Mouse (Mus musculus) neural tube, embryonic 11.5 days (tissue): Measurements from ENCODE around the gene Prss16. TPM values are rescaled to one million over a fixed set of nuclear protein-coding genes. Genes with fewer than 3 reads are reported as not detected.

Source experiments
- ATAC-seq: fragments of 200-750 bp; cut with Nextera tagmentation; 2 replicates; pipeline ENCODE4 v1.8.0; 2017; ENCODE audit warnings: moderate number of reproducible peaks, mild to moderate bottlenecking, moderate TSS enrichment, moderate library complexity; ENCODE audit not compliant: insufficient read depth, low FRiP score, low TSS enrichment
- DNase-seq: peaks from one replicate; pipeline ENCODE4 v3.0.0-alpha.2; 2015; ENCODE audit warnings: low spot score
- H3K27ac ChIP-seq: fragments of 300-500 bp; sonication (generic); 2 replicates; pipeline ENCODE4 v1.5.1; 2014; ENCODE audit warnings: low read depth, mild to moderate bottlenecking, low read length
- H3K27me3 ChIP-seq: fragments of 300-500 bp; sonication (generic); 2 replicates; pipeline ENCODE4 v1.6.1; 2014; ENCODE audit warnings: mild to moderate bottlenecking, low read length, mixed read lengths; ENCODE audit not compliant: control insufficient read depth, insufficient read depth
- H3K36me3 ChIP-seq: fragments of 300-500 bp; sonication (generic); 2 replicates; pipeline ENCODE4 v1.6.1; 2014; ENCODE audit warnings: mild to moderate bottlenecking, low read length, moderate library complexity, mixed read lengths; ENCODE audit not compliant: control insufficient read depth, insufficient read depth
- H3K4me1 ChIP-seq: fragments of 300-500 bp; sonication (generic); 2 replicates; pipeline ENCODE4 v1.6.1; 2014; ENCODE audit warnings: low read length, mixed read lengths; ENCODE audit not compliant: control insufficient read depth, insufficient read depth
- H3K4me2 ChIP-seq: fragments of 300-500 bp; sonication (generic); 2 replicates; pipeline ENCODE4 v1.6.1; 2014; ENCODE audit warnings: low read depth, mild to moderate bottlenecking, moderate library complexity
- H3K4me3 ChIP-seq: fragments of 300-500 bp; sonication (generic); 2 replicates; pipeline ENCODE4 v1.5.1; 2014; ENCODE audit warnings: low read depth, low read length
- H3K9ac ChIP-seq: fragments of 300-500 bp; sonication (generic); 2 replicates; pipeline ENCODE4 v1.6.1; 2014; ENCODE audit warnings: mild to moderate bottlenecking, low read length
- H3K9me3 ChIP-seq: fragments of 300-500 bp; sonication (generic); 2 replicates; pipeline ENCODE4 v1.6.1; 2016; ENCODE audit warnings: low read length; ENCODE audit not compliant: control insufficient read depth
- WGBS: fragments of 180-500 bp; shearing (Covaris S2); extraction: QIAGEN DNeasy Blood & Tissue Kit; methylation state at CpG from one replicate; pipeline ENCODE4 v1.1.7; 2014; 5-methylcytosine and 5-hydroxymethylcytosine counted together
- polyA plus RNA-seq: library from polyadenylated mRNA; unstranded; fragments of >200 nt; fragmentation: Nextera tagmentation; extraction: Ambion mirVana; gene quantifications from 2 replicates; pipeline ENCODE4 v1.2.1, GENCODE M21; 2014

Gene Prss16
- polyA plus RNA-seq, 1 experiment from 2014 or later, result 0.21 TPM

DNA sequence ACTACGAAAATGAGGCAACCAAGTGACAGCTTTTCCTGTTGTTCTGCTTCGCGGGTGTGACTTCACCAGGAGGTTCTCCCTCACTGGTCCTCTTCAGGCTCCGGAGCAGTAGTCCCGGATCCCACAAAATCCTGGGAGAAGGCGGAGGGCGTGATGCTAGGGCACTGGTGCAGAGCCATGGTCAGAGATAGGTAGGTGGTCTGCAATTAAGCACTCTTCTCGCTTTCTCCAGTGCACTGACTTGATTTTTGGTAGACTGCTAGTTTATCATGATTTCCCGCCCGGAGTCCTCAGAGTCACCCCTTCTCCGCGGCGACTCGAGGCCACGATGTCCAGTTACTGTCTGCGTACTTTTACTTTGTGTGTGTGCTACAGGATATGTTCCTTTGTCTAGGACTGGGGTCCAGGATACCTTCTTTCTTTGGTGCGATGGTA, 4.9 kb upstream of the Prss16 start:
- Histone ChIP-seq H3K9me3 (no peaks in the 10 kb centered on the region), H3K27me3 (peaks cover 61% of the 10 kb centered on the region), H3K27ac (no peak overlapping the region), H3K4me3 (no peak overlapping the region), H3K4me1 (no peaks in the 10 kb centered on the region), H3K9ac (no peak overlapping the region), H3K4me2 (peak overlapping the region; percentile 15; the same call in 1 of the 2 replicates), H3K36me3 (no peaks in the 10 kb centered on the region)
- 9% methylated on average over 17 of the region's 17 CpGs for WGBS
- DNase-seq, result peak; percentile 51
- ATAC-seq, result no peak

DNA sequence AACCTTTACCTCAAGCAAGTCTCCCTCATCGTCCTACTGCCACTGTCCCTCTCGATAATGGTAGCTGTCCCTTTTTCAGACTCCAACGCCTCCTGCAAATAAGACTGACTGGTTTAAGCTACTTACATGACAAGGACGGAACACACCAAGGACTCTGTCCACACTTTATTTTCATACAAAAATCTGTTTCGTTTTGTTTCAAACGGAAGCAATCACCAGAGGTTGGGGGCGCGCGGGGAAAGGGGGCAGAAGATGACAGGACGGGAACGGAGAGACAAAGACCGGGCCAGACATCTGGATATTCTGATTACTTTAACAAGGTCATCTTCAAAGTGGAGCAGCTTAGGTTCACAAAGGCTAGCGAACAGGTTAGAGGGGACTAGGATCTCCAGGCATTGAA, 4.2 kb upstream of the Prss16 start:
- H3K9me3 ChIP-seq, result no peaks in the 10 kb centered on the region
- H3K4me1 ChIP-seq, result no peaks in the 10 kb centered on the region
- no peak for ATAC-seq
- DNase-seq, result no peak
- H3K4me3 ChIP-seq, result no peak overlapping the region
- no peak overlapping the region for H3K4me2 ChIP-seq
- no peaks in the 10 kb centered on the region for H3K36me3 ChIP-seq
- no peak overlapping the region for H3K9ac ChIP-seq
- H3K27me3 ChIP-seq, result peaks cover 64% of the 10 kb centered on the region
- WGBS, result 11% methylated on average over 13 of the region's 13 CpGs
- H3K27ac ChIP-seq, result no peak overlapping the region

DNA sequence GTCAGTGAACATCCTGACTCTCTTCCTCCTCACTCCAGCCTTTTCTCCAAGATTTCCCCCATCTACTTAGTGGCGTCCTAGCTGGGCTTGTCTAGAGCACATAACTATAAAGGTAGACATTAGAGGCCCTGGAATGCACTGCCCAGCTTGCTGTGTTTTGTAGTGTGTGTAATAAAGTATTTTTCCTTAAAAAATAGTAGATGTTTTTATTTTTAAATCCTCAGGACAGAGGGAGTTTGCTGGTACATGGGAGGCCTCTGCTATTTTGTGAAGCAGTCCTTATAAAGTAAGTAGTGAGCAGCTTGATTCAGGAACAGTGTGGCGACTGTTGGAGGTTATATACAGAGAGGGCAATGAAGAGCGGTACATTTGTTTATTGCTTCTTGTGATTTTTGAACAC, 835 bp downstream of the Prss16 start:
- H3K4me3 ChIP-seq, result no peak overlapping the region
- ATAC-seq, result no peak
- no peak overlapping the region for H3K27ac ChIP-seq
- H3K36me3 ChIP-seq, result no peaks in the 10 kb centered on the region
- WGBS, result 67% methylated on average over 3 of the region's 3 CpGs
- no peak overlapping the region for H3K9ac ChIP-seq
- peaks cover 14% of the 10 kb centered on the region for H3K4me1 ChIP-seq
- no peaks in the 10 kb centered on the region for H3K9me3 ChIP-seq
- peaks cover 91% of the 10 kb centered on the region for H3K27me3 ChIP-seq
- H3K4me2 ChIP-seq, result no peak overlapping the region
- DNase-seq, result no peak

DNA sequence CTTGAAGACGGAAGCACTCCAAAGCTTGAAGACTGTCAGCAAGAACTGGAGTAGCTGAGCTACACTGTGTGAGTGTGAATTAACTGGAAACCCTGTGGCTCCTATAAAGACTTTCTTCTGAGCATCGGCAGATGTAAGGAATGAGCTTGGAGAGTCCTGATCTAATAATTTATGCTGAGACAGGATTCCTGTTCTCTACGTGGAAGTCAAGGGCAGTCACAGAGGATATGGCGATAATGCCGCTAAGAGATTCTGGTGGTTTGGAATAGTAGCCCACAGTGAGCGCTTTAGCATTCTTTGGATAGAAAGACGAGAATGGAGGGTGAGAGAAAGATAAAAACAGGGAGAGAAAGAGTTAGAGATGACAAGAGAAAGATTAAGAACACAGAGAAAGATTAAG, 1.7 kb downstream of the Prss16 start:
- Histone ChIP-seq H3K36me3 (no peaks in the 10 kb centered on the region), H3K27me3 (peaks cover 93% of the 10 kb centered on the region), H3K4me2 (no peak overlapping the region), H3K9ac (no peak overlapping the region), H3K27ac (no peak overlapping the region), H3K9me3 (no peaks in the 10 kb centered on the region), H3K4me1 (peaks cover 14% of the 10 kb centered on the region), H3K4me3 (no peak overlapping the region)
- ATAC-seq, result no peak
- DNase-seq, result no peak
- 44% methylated on average over 7 of the region's 7 CpGs for WGBS

DNA sequence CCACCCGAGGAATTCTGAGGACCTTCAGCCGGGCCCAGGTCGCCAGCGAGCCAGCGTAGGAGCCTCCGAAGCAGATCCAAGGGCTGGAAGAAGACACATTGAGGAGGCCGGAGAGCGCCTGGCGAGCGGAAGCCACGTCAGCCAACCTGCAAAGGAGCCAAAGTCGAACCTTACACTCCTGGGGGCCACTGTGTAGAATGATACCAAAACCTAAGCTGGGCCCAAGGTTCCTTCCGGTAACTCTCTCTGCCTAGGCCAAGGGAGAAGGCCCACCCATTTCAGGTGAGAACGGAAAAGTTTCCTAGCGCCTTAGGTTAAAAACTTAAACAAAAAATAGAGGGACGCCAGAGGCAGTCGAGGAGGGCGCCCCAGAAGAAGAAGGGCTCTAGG, 2.4 kb downstream of the Prss16 start:
- H3K4me2 ChIP-seq, result peak overlapping the region; percentile 79
- H3K9ac ChIP-seq, result no peak overlapping the region
- no peak overlapping the region for H3K27ac ChIP-seq
- H3K4me1 ChIP-seq, result peaks cover 14% of the 10 kb centered on the region
- 1% methylated on average over 18 of the region's 18 CpGs for WGBS
- peak overlapping the region; percentile 44 for H3K4me3 ChIP-seq
- peaks cover 93% of the 10 kb centered on the region for H3K27me3 ChIP-seq
- ATAC-seq (no peak), DNase-seq (no peak)
- H3K9me3 ChIP-seq, result no peaks in the 10 kb centered on the region
- H3K36me3 ChIP-seq, result no peaks in the 10 kb centered on the region

DNA sequence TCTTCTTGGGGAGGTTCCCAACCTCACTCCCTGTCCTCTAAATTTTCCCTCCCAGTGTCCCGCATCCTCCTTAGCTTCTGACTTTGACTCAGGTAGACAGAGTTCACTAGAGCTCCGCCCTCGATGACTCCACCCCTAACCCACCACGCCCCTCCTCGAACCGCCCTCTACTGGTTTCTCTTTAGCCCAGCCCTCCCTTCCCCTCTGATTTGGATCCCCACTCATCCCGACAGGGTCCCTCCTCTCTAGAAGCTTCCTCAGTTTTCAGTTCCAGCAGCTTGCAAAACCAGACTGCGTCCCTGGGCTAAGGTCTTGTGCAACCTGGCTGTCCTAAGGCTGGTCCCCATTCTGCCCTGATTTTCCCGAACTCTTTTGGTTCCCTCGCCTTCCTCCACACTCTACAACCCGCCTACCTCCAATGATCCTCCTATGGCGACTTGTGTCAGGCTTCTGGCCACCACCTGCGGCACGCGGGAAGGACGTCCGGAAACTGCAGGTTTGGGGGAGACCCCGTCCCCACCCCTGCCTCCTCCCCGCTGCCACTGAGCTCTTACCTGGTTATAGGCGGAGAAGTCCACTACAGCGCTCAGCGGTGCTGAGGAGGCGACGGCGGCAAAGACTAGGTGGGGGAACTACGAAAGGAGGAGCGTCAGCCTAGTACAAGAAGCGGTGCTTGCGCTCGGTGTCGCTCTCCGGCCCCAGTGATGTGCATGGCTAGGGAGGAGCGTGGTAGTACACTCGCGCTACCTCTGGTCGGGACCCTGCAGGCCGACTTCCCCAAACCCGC, 3.0 kb downstream of the Prss16 start:
- H3K36me3 ChIP-seq, result no peaks in the 10 kb centered on the region
- peak; percentile 69 for DNase-seq
- no peak overlapping the region for H3K27ac ChIP-seq
- peaks cover 95% of the 10 kb centered on the region for H3K27me3 ChIP-seq
- H3K4me3 ChIP-seq, result peak overlapping the region; percentile 44
- WGBS, result under 1% methylated on average over 38 of the region's 38 CpGs
- H3K4me1 ChIP-seq, result peaks cover 14% of the 10 kb centered on the region
- no peaks in the 10 kb centered on the region for H3K9me3 ChIP-seq
- peak overlapping the region; percentile 79 for H3K4me2 ChIP-seq
- ATAC-seq, result peak; percentile 76
- no peak overlapping the region for H3K9ac ChIP-seq

DNA sequence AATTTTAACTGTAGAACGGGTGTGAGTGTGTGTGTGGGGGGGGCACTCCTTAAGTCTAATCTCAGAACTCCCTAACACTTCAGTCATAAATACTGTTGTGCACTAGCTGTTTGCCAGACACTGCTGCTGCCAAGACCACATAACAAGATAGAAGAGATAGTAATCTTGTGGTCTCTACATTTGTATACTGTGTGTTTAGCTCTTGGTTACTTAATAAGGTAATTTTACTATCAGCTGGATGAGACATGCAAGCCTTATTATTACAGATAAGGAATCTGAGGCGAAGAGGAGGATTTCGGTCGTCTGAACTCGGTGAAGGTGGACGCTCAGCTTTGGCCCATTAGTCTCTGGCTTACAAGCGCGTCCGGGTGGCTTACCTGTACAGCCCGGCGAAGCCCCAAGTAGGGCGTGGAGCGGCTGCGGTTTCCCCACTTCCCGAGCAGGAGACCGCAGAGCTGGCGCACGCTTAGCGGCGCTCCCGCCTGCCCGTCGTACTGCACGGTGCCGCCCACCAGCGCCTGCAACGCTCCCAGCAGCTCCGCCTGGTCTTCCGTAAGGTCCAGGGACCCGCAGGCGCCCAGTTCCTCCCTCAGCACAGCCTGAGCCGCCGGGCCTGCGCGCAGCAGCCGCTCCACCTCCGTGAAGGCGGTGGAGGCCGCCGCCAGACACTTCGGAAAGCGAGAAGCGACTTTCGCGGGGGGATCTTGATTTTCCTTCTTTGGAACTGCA, 3.8 kb downstream of the Prss16 start:
- no peaks in the 10 kb centered on the region for H3K36me3 ChIP-seq
- peak overlapping the region; percentile 79 for H3K4me2 ChIP-seq
- WGBS, result under 1% methylated on average over 45 of the region's 45 CpGs
- 0 out of 2 replicates have a peak overlapping the region, but pooled peaks have one; percentile 23 for H3K9ac ChIP-seq
- peaks cover 14% of the 10 kb centered on the region for H3K4me1 ChIP-seq
- ATAC-seq, result peak; percentile 75
- DNase-seq, result peak; percentile 65
- H3K9me3 ChIP-seq, result no peaks in the 10 kb centered on the region
- H3K27me3 ChIP-seq, result peaks cover 98% of the 10 kb centered on the region
- no peak overlapping the region for H3K27ac ChIP-seq
- H3K4me3 ChIP-seq, result peak overlapping the region; percentile 44

DNA sequence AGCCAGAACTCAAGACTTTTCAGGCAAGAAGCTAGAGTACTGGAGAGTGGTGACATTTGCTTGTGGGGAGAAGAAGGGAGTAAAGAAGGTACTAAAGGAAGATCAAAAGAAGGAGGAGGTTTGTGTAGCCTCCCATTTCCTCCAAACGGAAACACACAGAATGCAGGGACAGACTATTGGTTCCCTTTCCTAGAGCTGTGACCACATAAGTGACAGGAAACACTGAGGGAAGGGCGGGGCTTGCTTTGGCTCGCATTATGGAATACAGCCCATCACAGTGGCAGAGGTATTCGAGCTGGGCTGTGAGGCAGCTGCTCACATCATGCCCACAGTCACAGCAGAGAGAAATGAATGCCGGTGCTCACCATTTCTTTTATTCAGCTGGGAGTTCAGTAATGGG, 7.7 kb downstream of the Prss16 start:
- H3K4me3 ChIP-seq, result no peak overlapping the region
- peaks cover 16% of the 10 kb centered on the region for H3K4me1 ChIP-seq
- H3K27me3 ChIP-seq, result peaks cover 99% of the 10 kb centered on the region
- H3K4me2 ChIP-seq, result no peak overlapping the region
- 23% methylated on average over 5 of the region's 5 CpGs for WGBS
- H3K27ac ChIP-seq, result no peak overlapping the region
- H3K36me3 ChIP-seq, result no peaks in the 10 kb centered on the region
- no peak overlapping the region for H3K9ac ChIP-seq
- no peak for DNase-seq
- H3K9me3 ChIP-seq, result no peaks in the 10 kb centered on the region
- ATAC-seq, result no peak
